Mouse (Mus musculus): ENCODE data around the gene Ipo8. TPM values are rescaled to one million over a fixed set of nuclear protein-coding genes. Genes with fewer than 3 reads are reported as not detected.

Gene Ipo8
- polyA plus RNA-seq, 1 experiment: 7.2 TPM

DNA sequence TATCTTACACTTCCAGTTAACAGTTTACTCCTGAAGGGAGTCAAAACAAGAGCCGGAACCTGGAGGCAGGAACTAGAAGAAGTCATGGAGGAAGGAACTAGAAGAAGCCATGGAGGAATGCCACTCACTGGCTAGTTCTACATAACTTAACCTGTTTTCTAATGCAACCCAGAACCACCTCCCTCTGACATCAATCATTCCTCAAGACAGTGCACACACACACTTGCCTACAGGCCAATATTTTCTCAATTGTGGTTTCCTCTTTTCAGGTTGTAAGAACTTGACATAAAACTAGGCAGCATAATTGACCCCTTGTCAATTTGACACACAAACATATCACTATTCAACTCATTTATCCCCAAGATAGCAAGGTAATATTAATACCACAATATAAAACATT, 98.3 kb downstream of the Ipo8 start:
- Histone ChIP-seq H3K4me3 (ENCODE audit: extremely low read depth, insufficient read depth, insufficient read length) (no peak overlapping the region), H3K27ac (ENCODE audit: insufficient read depth, low read length) (no peak overlapping the region), H3K36me3 (ENCODE audit: control insufficient read depth, insufficient read depth, low read length) (no peaks in the 10 kb centered on the region), H3K27me3 (ENCODE audit: control insufficient read depth, insufficient read depth, low read length) (no peaks in the 10 kb centered on the region), H3K4me1 (ENCODE audit: control insufficient read depth, insufficient read depth, insufficient read length) (no peaks in the 10 kb centered on the region)
- TF ChIP-seq POLR2A (IDR thresholded peaks at IDR 0.05; ENCODE audit: low read depth, low read length): no peak
- no peak for TF ChIP-seq CTCF (IDR thresholded peaks at IDR 0.05; ENCODE audit: extremely low read depth, insufficient read depth, insufficient read length, insufficient replicate concordance)
- no peak for DNase-seq (ENCODE audit: low read depth in 1 of 2, low spot score in 2 of 2)
- WGBS: 36% methylated on average over 1 of the region's 1 CpGs

DNA sequence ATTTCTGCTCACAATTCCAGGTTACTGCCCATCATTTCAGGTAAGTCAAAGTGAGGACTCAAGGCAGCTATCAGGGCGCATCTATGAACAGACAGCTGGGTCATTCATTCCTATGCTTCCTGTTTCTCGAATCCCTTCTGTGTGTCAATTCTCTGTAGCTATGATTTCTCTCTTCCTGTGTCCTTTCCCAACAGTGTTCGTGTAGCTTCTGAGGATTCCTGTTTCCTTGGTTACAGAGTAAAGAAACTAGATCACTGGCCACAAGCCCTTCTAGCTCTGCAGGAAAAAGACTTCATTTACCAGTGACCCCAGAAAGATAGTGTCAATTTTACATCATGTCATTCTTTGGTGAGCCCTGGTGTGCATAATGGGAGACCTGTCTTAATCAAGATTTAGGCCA, 102.7 kb downstream of the Ipo8 start:
- H3K4me1 ChIP-seq (ENCODE audit: control insufficient read depth, insufficient read depth, insufficient read length): no peaks in the 10 kb centered on the region
- WGBS: 53% methylated on average over 3 of the region's 3 CpGs
- DNase-seq (ENCODE audit: low read depth in 1 of 2, low spot score in 2 of 2): no peak
- TF ChIP-seq CTCF (IDR thresholded peaks at IDR 0.05; ENCODE audit: extremely low read depth, insufficient read depth, insufficient read length, insufficient replicate concordance): no peak
- no peak for TF ChIP-seq POLR2A (IDR thresholded peaks at IDR 0.05; ENCODE audit: low read depth, low read length)
- H3K27me3 ChIP-seq (ENCODE audit: control insufficient read depth, insufficient read depth, low read length): no peaks in the 10 kb centered on the region
- no peak overlapping the region for H3K27ac ChIP-seq (ENCODE audit: insufficient read depth, low read length)
- H3K36me3 ChIP-seq (ENCODE audit: control insufficient read depth, insufficient read depth, low read length): no peaks in the 10 kb centered on the region
- H3K4me3 ChIP-seq (ENCODE audit: extremely low read depth, insufficient read depth, insufficient read length): no peak overlapping the region

DNA sequence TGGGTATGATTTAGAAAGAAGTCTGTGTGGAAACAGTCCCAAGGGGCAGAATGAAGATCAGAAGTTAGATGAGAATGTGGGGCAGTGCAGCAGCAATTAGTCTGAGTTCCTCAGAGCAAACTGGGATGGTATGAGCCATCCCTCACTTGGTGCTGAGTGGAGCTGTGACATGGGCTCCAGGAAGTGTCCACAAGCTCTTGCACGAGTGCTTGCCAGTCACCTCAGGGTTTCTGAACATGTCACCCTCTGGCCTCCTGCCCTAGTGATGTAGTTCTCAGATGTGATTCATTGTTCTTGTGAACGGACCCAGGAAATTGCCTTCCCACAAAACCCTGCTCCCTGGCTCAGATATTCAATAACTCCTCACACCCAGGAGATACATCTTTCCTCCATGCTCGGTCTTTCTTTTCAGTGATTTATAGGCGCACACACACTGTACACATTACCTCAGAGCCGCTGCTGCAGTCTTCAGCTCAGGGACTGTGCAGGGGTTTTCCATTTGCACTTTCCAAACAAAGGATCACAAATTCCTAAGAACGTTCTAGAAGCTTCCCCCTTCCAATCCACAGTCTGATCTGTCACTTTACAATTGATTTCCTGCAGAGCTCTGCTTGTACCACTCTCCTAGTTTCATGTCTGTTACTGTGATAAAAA, 103.3 kb downstream of the Ipo8 start:
- H3K27ac ChIP-seq (ENCODE audit: insufficient read depth, low read length): no peak overlapping the region
- no peak overlapping the region for H3K4me3 ChIP-seq (ENCODE audit: extremely low read depth, insufficient read depth, insufficient read length)
- H3K36me3 ChIP-seq (ENCODE audit: control insufficient read depth, insufficient read depth, low read length): no peaks in the 10 kb centered on the region
- DNase-seq (ENCODE audit: low read depth in 1 of 2, low spot score in 2 of 2): no peak
- H3K27me3 ChIP-seq (ENCODE audit: control insufficient read depth, insufficient read depth, low read length): no peaks in the 10 kb centered on the region
- H3K4me1 ChIP-seq (ENCODE audit: control insufficient read depth, insufficient read depth, insufficient read length): no peaks in the 10 kb centered on the region
- TF ChIP-seq POLR2A (IDR thresholded peaks at IDR 0.05; ENCODE audit: low read depth, low read length): no peak
- no peak for TF ChIP-seq CTCF (IDR thresholded peaks at IDR 0.05; ENCODE audit: extremely low read depth, insufficient read depth, insufficient read length, insufficient replicate concordance)
- WGBS: 71% methylated on average over 6 of the region's 6 CpGs

DNA sequence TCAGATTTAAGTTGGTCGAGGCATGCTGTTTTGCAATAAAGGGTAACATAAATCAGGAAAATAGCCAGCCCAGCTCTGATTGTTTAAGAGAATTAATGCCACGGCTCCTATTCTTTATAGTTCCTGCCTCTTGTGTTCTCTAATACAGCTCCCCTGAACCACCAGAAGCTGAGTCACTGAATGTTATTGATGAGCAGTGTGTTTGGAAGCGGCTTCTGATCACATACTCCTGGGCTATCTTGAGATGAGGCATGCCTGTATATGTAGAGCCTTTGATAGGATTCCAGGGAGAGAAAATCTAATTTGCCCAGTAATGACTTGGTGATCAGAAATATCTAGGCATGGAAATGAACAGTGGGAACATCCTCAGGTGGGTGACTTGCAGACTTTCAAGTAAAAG, 106.8 kb downstream of the Ipo8 start:
- Histone ChIP-seq H3K27ac (ENCODE audit: insufficient read depth, low read length) (no peak overlapping the region), H3K4me3 (ENCODE audit: extremely low read depth, insufficient read depth, insufficient read length) (no peak overlapping the region), H3K27me3 (ENCODE audit: control insufficient read depth, insufficient read depth, low read length) (no peaks in the 10 kb centered on the region), H3K4me1 (ENCODE audit: control insufficient read depth, insufficient read depth, insufficient read length) (no peaks in the 10 kb centered on the region), H3K36me3 (ENCODE audit: control insufficient read depth, insufficient read depth, low read length) (no peaks in the 10 kb centered on the region)
- 73% methylated on average over 3 of the region's 3 CpGs for WGBS
- TF ChIP-seq POLR2A (IDR thresholded peaks at IDR 0.05; ENCODE audit: low read depth, low read length) (no peak), CTCF (IDR thresholded peaks at IDR 0.05; ENCODE audit: extremely low read depth, insufficient read depth, insufficient read length, insufficient replicate concordance) (no peak)
- DNase-seq (ENCODE audit: low read depth in 1 of 2, low spot score in 2 of 2): no peak

Other genes with a start within 250 kb of the Ipo8 start
- gene Caprin2, start 64.8 kb upstream of the Ipo8 start, polyA plus RNA-seq (2012; rRNA removed): 2.1 and 2.9 TPM in 2 replicates
- 2.7 and 2.8 TPM in 2 replicates for gene Sinhcaf, start 115.0 kb upstream of the Ipo8 start, polyA plus RNA-seq (2012; rRNA removed)

Data from spleen, adult 2 months (tissue).